Mouse (Mus musculus) hindbrain, embryonic 14.5 days (tissue): ENCODE measurements around the gene Mme. TPM values are rescaled to one million over a fixed set of nuclear protein-coding genes. Genes with fewer than 3 reads are reported as not detected.

Experiments
- ATAC-seq: fragments of 200-750 bp; cut with Nextera tagmentation; 2 replicates; pipeline ENCODE4 v1.8.0; 2017; ENCODE audit warnings: moderate number of reproducible peaks, mild to moderate bottlenecking, moderate TSS enrichment, moderate library complexity; ENCODE audit not compliant: low FRiP score
- DNase-seq: peaks from one replicate; pipeline ENCODE4 v3.0.0-alpha.2; 2015; ENCODE audit warnings: low spot score
- H3K27ac ChIP-seq: fragments of 300-500 bp; sonication (generic); 2 replicates; pipeline ENCODE4 v1.5.1; 2014; ENCODE audit warnings: mild to moderate bottlenecking, moderate library complexity
- H3K27me3 ChIP-seq: fragments of 300-500 bp; sonication (generic); 2 replicates; pipeline ENCODE4 v1.6.1; 2014; ENCODE audit warnings: mild to moderate bottlenecking, low read length, mixed read lengths; ENCODE audit not compliant: control insufficient read depth, insufficient read depth
- H3K36me3 ChIP-seq: fragments of 300-500 bp; sonication (generic); replicated peaks from 2 replicates; pipeline ENCODE4 v1.6.1; 2014; ENCODE audit not compliant: control insufficient read depth, insufficient read depth
- H3K4me1 ChIP-seq: fragments of 300-500 bp; sonication (generic); replicated peaks from 2 replicates; pipeline ENCODE4 v1.6.1; 2014; ENCODE audit warnings: antibody characterized with exemption, low read length, mixed read lengths; ENCODE audit not compliant: control insufficient read depth, insufficient read depth
- H3K4me2 ChIP-seq: fragments of 300-500 bp; sonication (generic); replicated peaks from 2 replicates; pipeline ENCODE4 v1.6.1; 2014; ENCODE audit warnings: mild to moderate bottlenecking, moderate library complexity
- H3K4me3 ChIP-seq: fragments of 300-500 bp; sonication (generic); replicated peaks from 2 replicates; pipeline ENCODE4 v1.5.1; 2014; ENCODE audit warnings: mild to moderate bottlenecking, low read length
- H3K9ac ChIP-seq: fragments of 300-500 bp; sonication (generic); 2 replicates; pipeline ENCODE4 v1.6.1; 2014
- H3K9me3 ChIP-seq: fragments of 300-500 bp; sonication (generic); 2 replicates; pipeline ENCODE4 v1.6.1; 2016; ENCODE audit warnings: low read length; ENCODE audit not compliant: control insufficient read depth
- WGBS: fragments of 180-500 bp; shearing (Covaris S2); extraction: QIAGEN DNeasy Blood & Tissue Kit; methylation state at CpG from one replicate; pipeline ENCODE4 v1.1.7; 2014; 5-methylcytosine and 5-hydroxymethylcytosine counted together
- polyA plus RNA-seq: library from polyadenylated mRNA; unstranded; fragments of >200 nt; fragmentation: Nextera tagmentation; extraction: Ambion mirVana; gene quantifications from 2 replicates; pipeline ENCODE4 v1.2.1, GENCODE M21; 2014

Mme gene
- polyA plus RNA-seq, 1 experiment from 2014 or later: 4.0 TPM

GRCm38 (mm10) chr3:63340546-63340945 lies 99.2 kb downstream of the Mme start:
- Histone ChIP-seq H3K27me3 (no peaks in the 10 kb centered on the region), H3K36me3 (no peaks in the 10 kb centered on the region), H3K4me2 (no peak overlapping the region), H3K9me3 (no peaks in the 10 kb centered on the region), H3K4me3 (no peak overlapping the region), H3K9ac (no peak overlapping the region), H3K4me1 (no peaks in the 10 kb centered on the region), H3K27ac (no peak overlapping the region)
- DNase-seq: no peak
- no peak for ATAC-seq
- 89% methylated on average over 3 of the region's 3 CpGs for WGBS

DNA sequence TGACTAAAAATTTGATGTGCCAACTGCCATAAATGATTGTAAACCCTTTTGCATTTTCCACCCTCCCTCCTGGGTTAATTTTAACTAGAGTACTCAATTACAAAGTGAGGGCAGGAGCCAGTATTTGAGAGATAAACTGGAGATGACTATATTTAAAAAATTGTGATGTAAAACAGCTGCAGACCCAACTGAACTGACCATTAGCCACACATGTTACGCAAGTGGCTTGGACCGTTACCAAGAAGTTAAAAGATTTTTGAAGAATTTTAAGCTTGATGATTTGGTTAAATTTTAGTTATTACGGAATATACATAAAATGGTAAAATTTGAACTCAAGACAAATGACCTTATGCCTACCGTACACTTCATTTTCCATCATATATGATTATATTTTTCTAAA lies 100.1 kb downstream of the Mme start:
- H3K9ac ChIP-seq: no peak overlapping the region
- H3K27ac ChIP-seq: no peak overlapping the region
- 94% methylated on average over 4 of the region's 4 CpGs for WGBS
- no peaks in the 10 kb centered on the region for H3K36me3 ChIP-seq
- no peak for ATAC-seq
- H3K9me3 ChIP-seq: no peaks in the 10 kb centered on the region
- no peak overlapping the region for H3K4me3 ChIP-seq
- DNase-seq: no peak
- no peaks in the 10 kb centered on the region for H3K27me3 ChIP-seq
- H3K4me1 ChIP-seq: no peaks in the 10 kb centered on the region
- H3K4me2 ChIP-seq: no peak overlapping the region

GRCm38 (mm10) chr3:63344998-63345397 lies 103.7 kb downstream of the Mme start:
- H3K9ac ChIP-seq: no peak overlapping the region
- H3K27ac ChIP-seq: no peak overlapping the region
- DNase-seq: no peak
- H3K27me3 ChIP-seq: no peaks in the 10 kb centered on the region
- ATAC-seq: no peak
- no peak overlapping the region for H3K4me2 ChIP-seq
- H3K4me1 ChIP-seq: no peaks in the 10 kb centered on the region
- WGBS: 81% methylated on average over 5 of the region's 5 CpGs
- H3K9me3 ChIP-seq: no peaks in the 10 kb centered on the region
- no peaks in the 10 kb centered on the region for H3K36me3 ChIP-seq
- no peak overlapping the region for H3K4me3 ChIP-seq

- WGBS: 83% methylated on average over 2 of the region's 2 CpGs
- DNase-seq: no peak
- H3K27ac ChIP-seq: no peak overlapping the region
- no peak for ATAC-seq
- H3K4me1 ChIP-seq: no peaks in the 10 kb centered on the region
- H3K4me3 ChIP-seq: no peak overlapping the region
- no peaks in the 10 kb centered on the region for H3K9me3 ChIP-seq
- no peak overlapping the region for H3K4me2 ChIP-seq
- H3K9ac ChIP-seq: no peak overlapping the region
- H3K36me3 ChIP-seq: no peaks in the 10 kb centered on the region
- H3K27me3 ChIP-seq: no peaks in the 10 kb centered on the region
Observed at GRCm38 (mm10) chr3:63348893-63349426, 107.6 kb downstream of the Mme start.

DNA sequence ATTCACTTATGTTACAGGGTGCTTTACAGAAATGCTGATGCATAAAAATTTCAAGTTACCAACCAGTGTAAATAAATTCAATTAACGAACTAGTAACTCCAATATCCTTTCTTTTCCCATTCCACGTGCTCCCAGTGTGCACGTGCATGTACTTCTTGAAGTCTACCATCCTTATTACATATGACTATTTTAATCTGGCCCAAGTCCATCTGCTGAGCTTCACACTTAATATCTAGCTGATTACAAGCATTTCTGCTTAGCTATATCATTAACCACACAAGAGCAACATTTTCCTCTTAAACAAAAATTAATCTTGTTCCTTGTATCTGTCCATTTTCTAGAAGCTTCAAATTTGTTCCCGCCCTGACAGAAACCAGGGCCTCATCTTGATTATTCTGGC lies 108.9 kb downstream of the Mme start:
- Histone ChIP-seq H3K36me3 (no peaks in the 10 kb centered on the region), H3K27ac (no peak overlapping the region), H3K9me3 (no peaks in the 10 kb centered on the region), H3K4me2 (no peak overlapping the region), H3K4me1 (no peaks in the 10 kb centered on the region), H3K27me3 (no peaks in the 10 kb centered on the region), H3K9ac (no peak overlapping the region), H3K4me3 (no peak overlapping the region)
- 93% methylated on average over 4 of the region's 4 CpGs for WGBS
- no peak for DNase-seq
- ATAC-seq: no peak

DNA sequence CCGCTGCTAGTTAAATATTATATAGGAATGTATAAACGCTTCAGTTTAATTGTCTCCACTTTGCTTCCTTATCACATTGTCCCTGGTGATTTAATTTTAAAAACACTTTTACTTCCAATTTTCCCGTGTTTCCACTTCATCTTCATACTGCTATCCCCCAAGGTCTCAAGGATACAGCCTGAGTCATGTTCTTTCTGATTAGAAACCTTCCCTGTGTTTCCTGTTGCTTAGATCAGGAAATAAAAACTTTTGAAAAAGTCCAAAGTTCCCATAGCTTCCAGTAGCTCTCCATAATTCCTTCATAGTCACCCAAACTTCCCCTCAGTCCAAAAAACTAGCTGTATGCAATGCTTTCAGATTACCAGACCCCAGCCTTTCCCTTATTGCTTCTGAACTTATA lies 109.4 kb downstream of the Mme start:
- Histone ChIP-seq H3K4me1 (no peaks in the 10 kb centered on the region), H3K9ac (no peak overlapping the region), H3K27ac (no peak overlapping the region), H3K4me3 (no peak overlapping the region), H3K9me3 (no peaks in the 10 kb centered on the region), H3K27me3 (no peaks in the 10 kb centered on the region), H3K36me3 (no peaks in the 10 kb centered on the region), H3K4me2 (no peak overlapping the region)
- ATAC-seq (no peak), DNase-seq (no peak)
- WGBS: 88% methylated on average over 3 of the region's 3 CpGs

DNA sequence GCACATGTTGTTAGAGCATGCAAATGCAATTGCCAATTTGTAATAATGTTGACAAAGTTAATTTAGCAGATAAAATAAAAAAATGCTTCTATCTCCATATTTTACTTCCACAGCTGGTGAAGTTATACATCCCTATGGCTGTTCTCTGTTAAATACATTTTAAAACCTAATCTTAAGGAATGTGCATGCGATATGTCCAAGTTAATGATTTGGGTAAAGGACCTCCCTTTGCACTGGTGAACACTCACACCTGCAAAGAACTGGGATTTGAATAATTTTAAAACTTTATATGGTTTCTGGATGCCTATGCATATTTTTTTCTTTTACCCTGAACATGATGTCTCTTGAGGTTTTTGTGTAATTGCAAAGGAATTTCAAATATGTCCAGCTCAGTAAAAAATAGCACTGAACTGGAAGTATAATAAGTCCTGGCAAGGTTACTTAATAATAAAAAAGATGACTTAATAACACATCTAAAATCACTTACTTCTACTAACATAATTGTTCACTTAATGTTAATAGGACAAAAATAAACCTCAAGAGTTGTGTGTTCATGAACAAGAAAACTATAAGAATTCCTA lies 110.4 kb downstream of the Mme start:
- no peak for ATAC-seq
- H3K36me3 ChIP-seq: no peaks in the 10 kb centered on the region
- 94% methylated on average over 1 of the region's 1 CpGs for whole genome bisulfite sequencing

GRCm38 (mm10) chr3:63359512-63359911 lies 118.2 kb downstream of the Mme start:
- Histone ChIP-seq H3K36me3 (no peaks in the 10 kb centered on the region), H3K9ac (no peak overlapping the region), H3K27me3 (no peaks in the 10 kb centered on the region), H3K4me1 (no peaks in the 10 kb centered on the region), H3K27ac (no peak overlapping the region), H3K4me2 (no peak overlapping the region), H3K4me3 (no peak overlapping the region), H3K9me3 (no peaks in the 10 kb centered on the region)
- DNase-seq (no peak), ATAC-seq (no peak)
- WGBS: 91% methylated on average over 1 of the region's 1 CpGs

More for the DNA sequence above, 110.4 kb downstream of the Mme start:
- no peak overlapping the region for H3K27ac ChIP-seq
- no peaks in the 10 kb centered on the region for H3K4me1 ChIP-seq
- no peak for DNase-seq
- no peak overlapping the region for H3K9ac ChIP-seq
- H3K27me3 ChIP-seq: no peaks in the 10 kb centered on the region
- no peaks in the 10 kb centered on the region for H3K9me3 ChIP-seq
- H3K4me2 ChIP-seq: no peak overlapping the region
- H3K4me3 ChIP-seq: no peak overlapping the region

DNA sequence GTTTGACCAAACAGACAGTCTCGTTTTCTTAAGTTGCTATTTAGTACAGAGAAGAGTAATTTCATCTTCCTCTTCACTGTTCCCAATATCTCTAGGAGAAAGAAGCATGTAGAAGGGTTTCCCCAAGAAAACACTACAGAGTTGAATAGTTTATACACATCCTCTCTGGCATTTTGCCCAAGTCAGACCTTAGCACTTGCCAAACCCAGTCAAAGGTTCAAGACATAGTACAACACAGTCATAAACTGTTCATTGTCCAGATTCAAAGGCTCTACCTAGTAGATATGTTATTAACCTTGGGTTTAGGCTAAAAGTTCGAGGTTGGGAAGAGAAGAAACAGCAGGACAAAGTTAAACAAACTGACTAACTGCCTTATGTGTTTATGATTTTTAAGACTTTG lies 143.7 kb downstream of the Mme start:
- no peaks in the 10 kb centered on the region for H3K27me3 ChIP-seq
- no peak for ATAC-seq

DNA sequence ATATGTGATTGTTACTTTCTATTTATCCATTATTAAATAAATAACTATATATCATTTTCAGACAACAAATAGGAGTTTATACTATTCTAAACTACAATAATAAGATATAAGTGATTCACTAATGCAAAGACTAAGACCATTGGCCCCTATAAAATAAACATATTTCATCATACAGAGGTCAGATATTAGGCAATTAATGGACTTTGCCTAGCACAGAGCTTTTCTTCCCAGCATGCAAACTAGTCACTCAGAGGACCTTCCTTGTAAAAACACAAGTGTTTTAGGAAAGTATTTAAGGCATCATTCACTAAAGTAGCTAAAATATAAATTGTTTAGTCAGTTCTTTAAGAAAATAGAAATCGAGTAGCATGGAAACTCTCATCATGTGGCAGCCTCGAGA lies 149.4 kb downstream of the Mme start:
- H3K27ac ChIP-seq: no peak overlapping the region
- no peak overlapping the region for H3K4me3 ChIP-seq
- DNase-seq: no peak
- 82% methylated on average over 2 of the region's 2 CpGs for WGBS
- no peaks in the 10 kb centered on the region for H3K9me3 ChIP-seq
- no peaks in the 10 kb centered on the region for H3K36me3 ChIP-seq
- no peaks in the 10 kb centered on the region for H3K4me1 ChIP-seq
- ATAC-seq: no peak
- no peaks in the 10 kb centered on the region for H3K27me3 ChIP-seq
- no peak overlapping the region for H3K4me2 ChIP-seq
- no peak overlapping the region for H3K9ac ChIP-seq

More for the DNA sequence above, 143.7 kb downstream of the Mme start:
- Histone ChIP-seq H3K9ac (no peak overlapping the region), H3K4me3 (no peak overlapping the region), H3K36me3 (no peaks in the 10 kb centered on the region), H3K4me2 (no peak overlapping the region), H3K4me1 (no peaks in the 10 kb centered on the region), H3K9me3 (no peaks in the 10 kb centered on the region), H3K27ac (no peak overlapping the region)
- 71% methylated on average over 2 of the region's 2 CpGs for WGBS
- no peak for DNase-seq
